Mouse (Mus musculus): ENCODE results near the gene Tns1.
A peak's percentile ranks its signal among the peaks of the same experiment; 100 is the strongest.

Gene Tns1

DNA sequence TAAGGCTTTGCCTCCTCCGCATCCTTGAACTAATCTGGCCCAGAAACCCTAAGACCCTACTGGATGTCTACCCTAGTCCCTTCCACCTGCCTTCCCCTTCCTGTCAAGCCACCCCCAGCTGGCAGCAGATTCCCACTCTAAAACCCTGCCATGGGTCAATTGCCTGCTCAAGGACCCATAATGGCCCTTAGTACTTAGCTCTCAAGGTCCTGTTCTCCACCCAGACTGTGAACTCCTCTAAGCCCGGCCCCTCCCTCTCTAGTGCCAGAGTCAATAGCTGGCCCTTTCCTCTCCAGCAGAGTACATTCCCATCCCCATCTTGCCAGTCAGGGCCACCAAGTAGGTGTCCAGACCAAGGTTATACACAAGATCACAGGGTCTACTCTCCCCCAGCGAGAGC, 115.3 kb downstream of the Tns1 start:
- DNase-seq: peak; percentile 84 to 90

DNA sequence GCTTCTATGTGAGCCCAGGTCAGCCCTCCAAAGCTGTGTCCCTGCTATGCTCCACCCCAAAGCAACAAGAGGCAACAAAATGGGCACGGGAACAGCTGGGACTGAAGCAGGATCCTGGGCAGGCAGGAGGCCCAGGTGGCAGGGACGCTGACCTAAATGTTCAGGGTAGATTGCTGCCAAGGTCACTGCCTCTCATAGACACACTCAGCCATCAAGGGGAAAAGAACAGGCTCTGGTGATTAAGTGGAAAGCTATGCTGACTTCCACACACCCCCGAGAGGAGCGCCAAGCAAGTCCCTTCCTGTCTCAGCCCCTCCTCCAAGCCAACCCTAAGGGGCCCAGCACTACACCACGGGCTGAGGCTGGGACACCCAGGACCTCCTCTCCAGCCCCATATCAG, 115.8 kb downstream of the Tns1 start:
- peak; percentile 79 to 89 for DNase-seq

DNA sequence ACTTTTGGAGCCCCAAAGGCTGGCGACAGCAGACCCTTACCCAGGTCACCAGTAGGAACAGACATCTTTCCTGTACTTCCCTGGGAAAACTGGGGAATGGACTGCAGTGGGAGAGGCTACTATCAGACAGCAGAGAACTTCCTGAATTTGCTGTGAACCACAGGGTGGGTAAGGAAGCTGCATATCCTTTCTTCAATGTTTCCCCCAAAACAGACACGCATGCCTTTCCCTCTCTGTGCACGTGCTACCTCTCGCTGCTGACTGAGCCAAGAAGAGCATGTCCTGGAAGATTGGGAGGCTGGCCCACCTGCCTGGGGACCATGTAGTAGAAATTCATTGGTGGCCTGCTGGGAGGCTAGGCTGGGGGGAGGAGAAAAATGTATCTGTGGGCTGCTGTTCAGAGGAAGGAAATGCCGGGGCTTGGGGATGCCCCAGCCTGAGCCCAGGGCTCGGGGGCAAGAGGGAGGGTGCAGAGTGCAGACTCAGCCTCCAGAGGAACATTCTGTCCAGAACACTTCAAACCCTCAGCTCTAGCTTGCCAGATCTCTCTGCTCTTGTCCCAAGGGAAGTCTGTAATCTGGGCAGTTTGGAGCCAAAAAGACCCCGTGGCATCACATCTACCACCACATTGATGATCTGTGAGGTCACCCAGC, 116.7 kb downstream of the Tns1 start:
- peak; percentile 65 to 85 for DNase-seq

DNA sequence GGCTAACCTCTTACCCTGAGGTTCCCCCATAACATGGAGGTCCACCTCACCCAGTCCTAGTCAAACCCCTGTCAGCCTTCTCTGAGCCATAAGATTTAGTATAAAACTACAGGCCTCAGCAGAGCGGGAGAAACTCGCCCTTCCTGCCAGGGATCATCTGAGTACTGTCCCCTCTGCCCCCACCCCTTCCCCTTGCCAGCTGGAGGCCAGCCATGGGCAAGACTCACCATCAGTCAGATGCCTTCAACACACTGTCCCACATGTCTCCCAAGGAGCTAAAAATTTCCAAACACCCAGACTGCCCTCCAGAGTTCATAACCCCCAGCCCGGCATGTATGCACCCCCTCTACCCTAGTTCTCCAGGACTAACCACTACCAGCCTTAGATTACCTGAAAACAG, 119.2 kb downstream of the Tns1 start:
- peak; percentile 66 to 85 for DNase-seq

DNA sequence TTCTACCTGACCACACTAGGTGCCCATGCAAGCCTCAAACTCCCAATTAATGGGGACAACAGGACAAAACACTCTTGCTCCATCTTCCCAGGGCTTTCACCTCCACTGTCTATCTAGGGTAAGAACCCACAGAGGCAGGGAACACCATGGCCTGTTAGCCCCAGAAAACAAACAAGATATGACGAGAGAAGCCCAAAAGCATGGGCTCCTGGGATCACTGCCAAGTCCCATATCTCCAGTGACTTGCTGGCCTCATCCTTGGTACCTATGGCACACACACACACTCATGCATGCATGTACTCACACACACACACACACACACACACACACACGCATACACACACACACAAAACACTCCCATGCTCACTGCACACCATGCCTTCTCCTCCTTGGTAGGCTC, 120.5 kb downstream of the Tns1 start:
- DNase-seq: no peak

DNA sequence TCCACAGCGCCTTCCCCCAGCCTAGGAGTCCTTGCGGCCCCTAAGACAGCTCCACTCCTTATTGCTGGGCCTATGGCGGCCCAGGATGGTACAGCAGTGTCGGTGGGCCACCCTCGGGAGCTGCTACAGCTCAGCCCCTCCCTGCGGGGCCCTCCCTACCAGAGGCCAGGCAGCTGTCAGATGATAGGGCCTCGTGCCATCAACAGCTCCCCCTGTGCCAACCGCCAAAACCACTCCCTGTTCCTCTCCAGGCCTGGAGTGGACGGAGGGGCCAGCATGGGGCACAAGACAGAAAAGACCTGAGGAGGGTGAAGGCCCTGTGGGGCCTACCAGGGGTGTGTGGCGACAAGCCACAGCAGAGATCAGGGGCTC, 122.8 kb downstream of the Tns1 start:
- peak; percentile 50 to 75 for DNase-seq

DNA sequence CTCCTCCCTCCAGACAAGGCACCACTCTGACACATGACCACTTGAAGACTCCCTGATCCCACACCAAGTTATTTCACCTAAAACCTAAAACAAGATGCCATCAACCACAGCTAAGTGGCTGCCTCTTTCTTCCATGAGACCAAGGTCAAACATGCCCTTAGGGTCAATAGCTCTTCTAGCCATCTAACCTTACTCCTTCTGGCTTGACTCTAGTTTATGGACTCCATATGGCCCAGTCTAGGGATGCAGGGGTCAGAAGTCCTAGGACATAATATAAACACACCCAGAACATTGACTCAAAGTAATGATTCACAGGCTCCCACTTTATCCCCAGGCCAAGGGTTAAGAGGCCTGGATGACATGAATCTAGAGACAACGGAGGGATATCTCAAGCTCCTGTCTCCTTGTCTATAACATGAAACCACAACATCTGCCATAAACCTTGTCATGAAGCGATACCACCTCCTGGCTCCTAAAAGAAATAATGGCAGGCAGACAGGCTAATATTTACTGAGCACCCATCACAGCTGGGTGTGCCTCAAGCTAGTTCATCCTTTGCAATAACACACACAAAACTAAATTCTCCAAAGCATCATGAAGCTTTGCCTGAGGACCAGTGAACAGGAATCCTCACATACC, 123.3 kb downstream of the Tns1 start:
- no peak for DNase-seq

DNA sequence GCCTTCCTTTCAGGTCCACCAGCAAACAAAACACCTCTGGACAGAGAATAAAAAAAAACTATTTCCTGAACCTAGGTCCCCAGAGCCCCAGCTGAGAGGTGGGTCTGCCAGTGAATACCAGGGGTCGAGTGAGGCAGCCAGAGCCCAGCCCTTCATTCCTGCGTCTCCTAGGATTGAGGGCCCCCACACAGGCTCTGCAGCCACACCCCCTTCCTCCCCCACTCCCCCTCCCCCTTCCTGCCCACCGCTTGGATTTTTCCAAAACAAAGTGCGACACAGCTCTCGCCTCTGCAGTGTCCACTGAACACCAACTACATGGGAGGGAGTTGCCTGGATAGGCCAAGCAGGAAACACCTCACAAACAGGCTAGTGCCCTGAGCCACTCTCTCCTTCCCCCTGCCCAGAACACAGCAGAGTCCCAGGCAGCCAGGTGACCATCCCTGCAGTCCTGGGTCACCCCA, 124.0 kb downstream of the Tns1 start:
- DNase-seq: peak; percentile 49 to 71

DNA sequence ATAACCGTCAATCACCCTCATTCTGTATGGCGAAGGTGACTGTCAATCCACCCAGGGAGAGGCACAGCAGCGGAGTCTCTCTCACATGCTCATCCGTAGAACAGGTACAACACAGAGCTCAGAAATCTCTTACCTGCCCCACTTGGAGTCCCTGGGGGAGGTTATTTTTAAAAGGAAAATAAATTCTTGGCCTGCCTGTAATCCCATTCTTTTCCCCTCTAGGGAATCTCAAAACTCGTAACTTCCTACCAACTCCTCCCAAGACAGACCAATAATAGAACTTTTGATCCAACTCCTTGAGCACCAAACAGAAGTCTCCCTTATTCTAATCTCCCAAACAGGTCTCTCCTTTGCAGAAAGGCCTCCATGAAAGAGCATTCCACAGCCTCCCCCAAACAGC, 124.7 kb downstream of the Tns1 start:
- DNase-seq: no peak

DNA sequence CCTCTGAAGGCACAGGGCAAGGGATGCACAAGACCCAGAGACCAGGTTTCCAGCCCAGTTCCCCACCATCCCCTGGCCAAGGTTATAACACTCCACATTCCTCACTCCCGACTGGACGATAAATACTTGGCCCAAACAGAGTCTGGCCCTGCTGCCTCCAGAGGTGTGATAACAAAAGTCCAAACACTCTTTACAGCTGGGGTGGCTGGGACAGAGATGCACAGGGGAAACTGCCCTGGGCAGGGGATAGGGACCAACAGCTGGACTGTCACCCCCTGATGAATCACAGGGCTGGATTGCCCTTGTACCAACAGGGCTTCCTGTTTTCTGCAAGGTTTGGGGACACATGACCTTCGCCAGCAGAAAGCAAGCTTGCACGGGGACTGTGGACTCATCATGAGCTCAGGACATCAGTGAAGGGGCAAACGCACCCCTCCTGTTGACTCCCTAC, 125.3 kb downstream of the Tns1 start:
- peak; percentile 65 to 84 for DNase-seq

DNA sequence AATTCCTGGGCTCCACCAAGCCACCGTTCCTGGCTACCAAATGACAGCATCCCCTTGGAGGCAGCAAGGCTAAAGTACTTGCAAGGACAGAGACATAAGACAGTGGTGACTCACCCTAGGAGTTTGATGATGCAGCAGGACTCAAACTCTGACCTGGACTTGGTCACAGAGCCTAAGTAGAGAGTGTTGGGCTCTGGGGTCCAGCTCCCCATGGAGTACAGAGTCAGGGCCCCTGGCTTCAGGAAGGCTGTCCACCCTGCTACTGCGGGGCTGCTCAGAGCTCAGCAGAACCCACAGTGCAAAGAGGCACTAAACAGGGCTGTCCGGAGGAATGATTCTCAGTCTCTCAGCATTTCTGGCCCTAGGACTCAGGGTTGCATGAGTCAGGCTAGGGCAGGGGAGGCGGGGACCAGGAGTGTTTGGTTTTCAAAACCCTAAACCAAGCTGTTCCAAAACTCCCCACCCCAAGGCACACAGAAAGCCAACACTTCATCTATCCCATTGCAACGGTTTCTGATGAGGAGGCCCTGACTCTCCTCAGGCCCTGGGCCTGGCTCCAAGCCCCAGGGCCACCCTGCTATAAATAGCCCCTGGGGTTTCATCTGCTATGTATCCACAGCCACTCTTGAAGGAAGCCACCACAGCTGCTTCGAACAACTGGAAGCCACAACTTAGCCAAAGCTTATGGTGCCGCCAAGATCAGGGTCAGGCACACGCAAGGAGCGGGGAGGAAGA, 126.0 kb downstream of the Tns1 start:
- DNase-seq: peak; percentile 78 to 94

DNA sequence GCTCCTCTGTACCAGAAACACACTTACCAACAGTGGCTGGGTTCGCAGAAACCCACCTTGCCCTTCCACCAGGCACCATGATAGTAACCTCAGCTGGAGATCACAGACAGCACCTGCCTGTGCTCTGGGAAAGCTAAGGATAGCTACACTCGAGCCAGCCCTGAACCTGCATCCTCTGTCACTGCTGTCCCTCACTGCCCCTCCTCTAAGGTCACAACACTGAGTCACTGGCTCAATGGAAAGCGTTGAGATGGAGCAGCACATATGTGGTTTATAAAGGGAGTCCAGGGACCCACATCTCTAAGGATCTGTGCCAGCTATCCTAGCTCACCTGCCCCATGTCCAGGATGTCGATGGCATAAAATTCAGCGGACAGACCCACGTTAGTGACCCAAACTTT, 126.9 kb downstream of the Tns1 start:
- DNase-seq: no peak

DNA sequence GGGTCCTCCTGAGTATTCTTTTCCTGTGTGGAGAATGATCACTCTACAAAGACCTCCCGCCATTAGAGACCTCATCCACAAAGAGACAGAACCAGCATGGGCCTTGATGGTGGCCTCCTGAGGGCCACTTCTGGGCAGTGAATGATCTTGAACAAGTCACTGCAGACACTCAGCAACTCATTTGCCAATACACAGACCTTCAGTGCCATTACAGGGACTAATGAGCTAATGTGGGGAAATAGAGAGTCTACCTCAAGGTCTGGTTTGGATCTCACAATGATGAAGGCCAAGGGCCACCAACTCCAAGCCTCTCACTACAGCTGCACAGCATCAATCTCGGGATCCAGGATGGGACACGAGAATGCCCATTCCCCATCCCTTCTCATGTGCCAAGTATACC, 127.6 kb downstream of the Tns1 start:
- DNase-seq: no peak

DNA sequence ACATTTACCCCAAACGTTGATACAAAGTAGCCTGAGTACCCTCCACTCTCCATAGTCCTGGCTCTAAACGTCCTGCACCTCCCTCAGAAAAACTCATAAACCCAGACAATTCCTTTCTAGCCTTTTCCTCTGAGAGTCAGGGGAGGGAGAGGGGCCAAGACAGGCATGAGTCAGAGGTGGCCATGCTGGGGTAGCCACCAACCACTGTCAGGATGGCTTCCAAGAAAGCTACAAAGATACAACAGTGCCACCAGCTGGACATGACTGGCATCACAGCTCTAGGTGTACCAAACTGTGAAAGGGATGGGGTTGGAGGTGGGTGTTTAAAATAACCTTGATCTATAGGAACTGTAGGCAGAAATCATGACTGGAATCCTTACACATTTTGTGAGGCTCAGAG, 128.0 kb downstream of the Tns1 start:
- peak; percentile 72 to 82 for DNase-seq

DNA sequence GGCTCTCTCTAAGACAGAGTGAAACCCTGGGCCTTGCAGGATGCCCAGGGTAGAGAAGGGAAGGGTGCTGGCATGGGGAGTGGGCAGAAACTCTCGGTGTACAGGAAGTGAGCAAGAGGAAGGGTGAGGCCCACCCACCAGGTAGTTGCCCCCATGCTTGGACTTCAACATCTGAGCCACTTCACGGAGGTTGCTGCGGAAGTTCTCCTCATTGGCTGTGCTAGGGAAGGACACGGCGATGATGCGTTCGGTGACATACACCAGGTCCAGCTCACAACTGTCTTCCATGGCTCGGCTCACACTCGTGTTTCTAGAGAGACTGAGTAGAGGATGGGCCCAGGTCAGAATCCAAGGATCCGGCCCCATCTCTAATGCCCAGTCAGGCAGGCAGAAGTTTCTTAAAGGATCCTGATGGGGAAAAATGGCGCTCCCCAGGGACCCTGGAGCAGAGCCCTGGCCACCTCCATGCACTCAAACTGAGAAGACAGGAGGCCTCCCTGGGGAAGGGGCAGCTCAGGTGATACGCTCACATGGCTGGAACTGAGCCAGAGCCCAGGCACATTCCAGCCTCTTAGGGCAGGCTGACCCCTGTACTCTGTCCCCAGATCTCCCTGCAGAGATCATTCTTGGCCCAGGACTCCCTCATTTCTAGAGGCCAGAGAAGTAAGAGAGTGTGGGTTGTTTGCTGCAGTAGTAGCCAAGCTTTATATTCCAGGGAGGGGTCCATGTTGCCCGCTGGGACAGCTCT, 129.0 kb downstream of the Tns1 start:
- DNase-seq: peak in 1 of 2 experiments; percentile 37

DNA sequence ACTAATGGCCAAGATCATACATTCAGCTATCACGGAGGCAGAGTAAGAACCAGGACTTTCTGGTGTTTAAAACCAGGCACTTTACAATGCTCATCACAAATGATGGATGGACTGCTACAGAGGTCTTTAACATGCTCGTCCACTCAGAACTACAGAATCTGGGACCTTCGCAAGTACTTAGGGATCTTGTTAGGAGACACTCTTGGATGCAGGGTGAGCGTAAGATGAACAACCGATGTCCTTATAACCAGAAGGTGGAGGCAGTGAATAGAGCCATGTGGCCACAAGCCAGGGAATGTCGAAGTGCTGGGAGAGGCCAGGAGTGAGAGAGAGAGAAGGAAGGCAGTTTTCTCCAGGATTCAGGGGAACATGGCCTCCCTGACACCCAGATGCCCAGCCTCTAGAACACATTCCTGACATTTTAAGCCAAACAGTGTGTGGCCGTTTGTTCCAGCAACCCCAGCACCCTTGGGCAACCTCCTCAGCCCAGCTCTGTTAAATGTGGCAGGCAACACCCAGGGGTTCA, 130.3 kb downstream of the Tns1 start:
- DNase-seq: peak; percentile 79 to 85

DNA sequence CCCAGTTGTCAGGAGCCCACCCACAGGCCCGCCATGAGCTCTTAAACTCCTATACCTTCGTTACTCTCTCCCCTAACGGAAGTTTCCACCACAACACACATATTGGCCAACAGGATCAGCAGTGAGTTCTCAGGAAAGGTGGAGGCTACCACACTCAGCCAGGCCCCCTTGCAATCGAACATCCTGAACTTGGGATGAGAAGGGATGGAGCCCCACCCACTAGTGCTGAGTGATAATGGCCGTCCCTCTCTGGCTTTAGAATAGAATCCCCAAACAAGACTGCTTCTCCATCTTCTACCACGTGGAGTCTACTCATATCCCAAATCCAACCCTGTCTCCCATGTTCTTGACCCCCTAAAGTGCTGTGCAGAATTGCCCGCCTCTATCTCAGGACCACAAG, 131.0 kb downstream of the Tns1 start:
- DNase-seq: no peak

DNA sequence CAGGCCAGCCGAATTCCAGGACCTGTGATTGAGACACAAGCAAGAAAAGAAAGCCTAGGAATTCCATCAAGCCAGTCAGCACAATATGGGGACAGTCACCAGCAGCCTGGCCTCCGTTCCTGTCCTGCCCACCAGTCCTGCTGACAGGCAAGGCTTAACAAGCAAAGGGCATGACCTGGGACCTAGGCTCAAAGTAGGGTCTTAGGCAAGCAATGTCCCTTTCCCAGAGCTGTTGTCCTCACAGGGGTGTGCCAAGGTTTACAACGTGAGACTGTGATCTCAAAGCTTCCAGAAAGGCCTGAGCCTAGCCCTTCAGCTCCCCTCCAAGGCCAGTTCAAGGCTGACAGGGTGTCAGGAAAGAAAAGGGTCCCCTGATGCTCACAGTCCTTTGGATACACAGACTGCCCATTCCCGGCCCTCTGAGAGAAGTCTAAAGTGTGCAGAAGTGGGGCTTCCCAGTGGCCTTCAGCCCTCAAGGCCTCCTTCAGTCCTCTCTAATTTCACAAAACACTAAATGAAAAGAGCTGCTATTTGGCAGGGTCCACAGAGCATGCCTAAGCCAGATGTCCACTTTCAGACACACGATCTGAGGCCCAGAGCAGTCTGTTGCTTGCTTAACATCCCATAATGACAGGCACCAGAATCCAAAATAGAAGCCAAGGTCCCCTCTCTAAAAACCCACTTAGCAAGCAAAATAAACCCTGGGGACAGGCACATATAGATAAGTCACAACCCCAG, 131.9 kb downstream of the Tns1 start:
- DNase-seq: peak in 1 of 2 experiments; percentile 74

DNA sequence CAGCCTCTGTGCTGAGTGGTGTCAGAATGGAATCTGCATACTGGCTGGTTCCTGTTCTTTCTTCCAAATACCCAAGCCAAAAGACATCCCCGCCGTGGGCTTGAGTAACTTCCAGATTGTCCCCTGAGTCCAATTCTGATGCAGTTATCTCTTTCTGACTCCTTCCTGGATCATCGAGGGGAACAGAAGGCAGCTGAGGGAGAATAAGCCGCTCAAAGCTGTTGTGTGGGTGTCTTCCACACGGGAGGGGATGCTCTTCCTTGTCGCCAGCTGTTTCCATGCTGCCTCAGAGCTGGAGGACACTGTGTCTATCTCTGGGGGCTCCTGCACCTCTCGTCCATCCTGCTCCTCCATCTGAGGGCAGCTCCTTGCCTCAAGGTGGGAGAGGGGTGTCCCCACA, 133.0 kb downstream of the Tns1 start:
- DNase-seq: no peak

DNA sequence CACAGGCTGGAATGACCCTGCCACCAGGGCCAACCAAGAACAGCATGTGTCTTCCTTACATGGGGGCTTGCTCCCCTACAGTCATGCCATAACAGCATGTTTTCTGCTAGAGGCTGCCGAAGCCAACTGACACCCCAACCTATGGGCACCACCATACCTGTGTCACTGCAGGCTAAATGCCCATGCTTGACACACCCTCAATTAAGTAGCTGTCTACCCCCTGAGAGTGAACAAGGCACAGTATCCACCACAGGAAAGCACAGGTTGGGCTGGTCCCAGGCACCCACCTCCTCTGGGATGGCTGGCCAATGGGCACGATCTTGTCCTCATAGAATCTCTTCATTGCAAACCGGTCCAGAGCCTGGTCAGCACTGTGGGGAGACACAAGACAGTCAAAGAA, 134.2 kb downstream of the Tns1 start:
- DNase-seq: no peak

DNA sequence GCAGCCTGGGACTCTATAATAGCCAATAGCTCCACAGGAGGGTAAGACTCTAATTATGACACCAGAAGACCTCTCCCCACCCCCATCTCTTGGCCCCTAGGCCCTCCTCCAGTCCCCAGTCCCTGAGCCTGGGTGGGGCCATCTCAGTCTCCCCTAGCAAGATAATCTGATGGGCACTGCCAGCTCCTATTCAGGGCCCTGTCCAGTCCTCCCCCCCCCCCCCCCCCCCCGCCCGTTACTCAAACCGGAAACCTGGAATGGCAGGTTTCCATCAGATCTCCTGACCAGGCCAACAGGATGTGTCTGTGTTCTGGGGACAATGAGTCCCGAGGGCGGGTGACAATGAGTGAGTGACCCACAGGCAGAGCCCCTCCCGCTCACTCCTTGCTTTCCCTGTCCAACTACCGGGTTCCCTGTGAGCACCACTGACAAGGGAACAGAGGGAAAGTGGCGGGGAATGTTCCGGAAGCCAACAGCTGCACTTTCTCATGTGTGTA, 136.5 kb downstream of the Tns1 start:
- peak; percentile 75 to 89 for DNase-seq
